Mouse (Mus musculus) intestine, postnatal 0 days (tissue): Measurements from ENCODE around the gene H2-Oa. TPM values are rescaled to one million over a fixed set of nuclear protein-coding genes. Genes with fewer than 3 reads are reported as not detected.
A peak's percentile ranks its signal among the peaks of the same experiment; 100 is the strongest.

Experiments used
- ATAC-seq: fragments of 200-750 bp; cut with Nextera tagmentation; 2 replicates; pipeline ENCODE4 v1.8.0; 2017; ENCODE audit warnings: mild to moderate bottlenecking, moderate TSS enrichment, moderate library complexity
- H3K27ac ChIP-seq: fragments of 300-500 bp; sonication (generic); 2 replicates; pipeline ENCODE4 v1.5.1; 2014; ENCODE audit warnings: mild to moderate bottlenecking, low read depth, low read length, moderate library complexity
- H3K27me3 ChIP-seq: fragments of 300-500 bp; sonication (generic); replicated peaks from 2 replicates; pipeline ENCODE4 v1.6.1; 2014; ENCODE audit warnings: low read length, mixed read lengths; ENCODE audit not compliant: control insufficient read depth, insufficient read depth
- H3K36me3 ChIP-seq: fragments of 300-500 bp; sonication (generic); 2 replicates; pipeline ENCODE4 v1.6.1; 2014; ENCODE audit warnings: mild to moderate bottlenecking, moderate library complexity; ENCODE audit not compliant: control insufficient read depth, insufficient read depth
- H3K4me1 ChIP-seq: fragments of 300-500 bp; sonication (generic); replicated peaks from 2 replicates; pipeline ENCODE4 v1.6.1; 2014; ENCODE audit warnings: antibody characterized with exemption, low read length, mixed read lengths; ENCODE audit not compliant: control insufficient read depth, insufficient read depth
- H3K4me2 ChIP-seq: fragments of 300-500 bp; sonication (generic); replicated peaks from 2 replicates; pipeline ENCODE4 v1.6.1; 2014; ENCODE audit warnings: low read depth, mild to moderate bottlenecking, moderate library complexity
- H3K4me3 ChIP-seq: fragments of 300-500 bp; sonication (generic); 2 replicates; pipeline ENCODE4 v1.5.1; 2014; ENCODE audit warnings: low read depth, low read length
- H3K9ac ChIP-seq: fragments of 300-500 bp; sonication (generic); 2 replicates; pipeline ENCODE4 v1.6.1; 2014; ENCODE audit warnings: mild to moderate bottlenecking, low read depth, low read length
- H3K9me3 ChIP-seq: fragments of 300-500 bp; sonication (generic); 2 replicates; pipeline ENCODE4 v1.6.1; 2016; ENCODE audit warnings: mixed run types; ENCODE audit not compliant: control insufficient read depth
- CTCF ChIP-seq: sonication (generic); IDR thresholded peaks from 2 replicates; pipeline ENCODE4 v1.5.1; 2016; ENCODE audit warnings: low read depth, mild to moderate bottlenecking, control low read depth, antibody characterized with exemption, moderate library complexity
- WGBS: fragments of 180-500 bp; shearing (Covaris S2); extraction: QIAGEN DNeasy Blood & Tissue Kit; methylation state at CpG from one replicate; pipeline ENCODE4 v1.1.7; 2014; 5-methylcytosine and 5-hydroxymethylcytosine counted together
- polyA plus RNA-seq: library from polyadenylated mRNA; unstranded; fragments of >200 nt; fragmentation: Nextera tagmentation; extraction: Ambion mirVana; gene quantifications from 2 replicates; pipeline ENCODE4 v1.2.1, GENCODE M21; 2015

H2-Oa gene
- polyA plus RNA-seq, 1 experiment from 2014 or later, result 0.25 TPM

- Histone ChIP-seq H3K27me3 (no peaks in the 10 kb centered on the region), H3K27ac (peak within 1 kb of the TSS; percentile 100), H3K4me1 (no peaks in the 10 kb centered on the region), H3K4me2 (peak within 1 kb of the TSS; percentile 80), H3K9me3 (no peaks in the 10 kb centered on the region), H3K9ac (peak within 1 kb of the TSS; percentile 92), H3K36me3 (peaks cover 34% of the 10 kb centered on the region), H3K4me3 (peak within 1 kb of the TSS; percentile 98)
- no peak for TF ChIP-seq CTCF
- WGBS, result under 1% methylated on average over 90 of the region's 96 CpGs
- ATAC-seq, result peak; percentile 69
Observed at GRCm38 (mm10) chr17:34119249-34120179, 27.4 kb downstream of the H2-Oa start, which contains the start of gene H2-DMa. Gene H2-DMa, plus strand, starts transcription at chr17:34119541.

GRCm38 (mm10) chr17:34120180-34120723, 28.1 kb downstream of the H2-Oa start:
- no peak for TF ChIP-seq CTCF
- ATAC-seq, result 0 out of 2 replicates have a peak, but pooled peaks have one; percentile 5
- Histone ChIP-seq H3K9ac (peak overlapping the region; percentile 92), H3K27ac (peak overlapping the region; percentile 100), H3K4me2 (peak overlapping the region; percentile 80), H3K4me1 (no peaks in the 10 kb centered on the region), H3K36me3 (peaks cover 26% of the 10 kb centered on the region), H3K27me3 (no peaks in the 10 kb centered on the region), H3K4me3 (peak overlapping the region; percentile 98), H3K9me3 (no peaks in the 10 kb centered on the region)
- under 1% methylated on average over 32 of the region's 42 CpGs for WGBS

GRCm38 (mm10) chr17:34120814-34121171, 28.7 kb downstream of the H2-Oa start:
- H3K36me3 ChIP-seq, result peaks cover 21% of the 10 kb centered on the region
- peak; percentile 22 for ATAC-seq
- no peaks in the 10 kb centered on the region for H3K27me3 ChIP-seq
- peak overlapping the region; percentile 100 for H3K27ac ChIP-seq
- under 1% methylated on average over 31 of the region's 31 CpGs for WGBS
- peak overlapping the region; percentile 92 for H3K9ac ChIP-seq
- no peaks in the 10 kb centered on the region for H3K4me1 ChIP-seq
- peak overlapping the region; percentile 98 for H3K4me3 ChIP-seq
- peak overlapping the region; percentile 80 for H3K4me2 ChIP-seq
- no peaks in the 10 kb centered on the region for H3K9me3 ChIP-seq
- TF ChIP-seq CTCF, result peak; percentile 57

GRCm38 (mm10) chr17:34121172-34121878, 29.2 kb downstream of the H2-Oa start:
- TF ChIP-seq CTCF, result no peak; the same call in 1 of the 2 replicates
- WGBS, result under 1% methylated on average over 31 of the region's 35 CpGs

GRCm38 (mm10) chr17:34121879-34122187, 29.7 kb downstream of the H2-Oa start:
- peak overlapping the region; percentile 80 for H3K4me2 ChIP-seq
- H3K27me3 ChIP-seq, result no peaks in the 10 kb centered on the region
- ATAC-seq, result peak; percentile 24; the same call in 1 of the 2 replicates
- peak overlapping the region; percentile 98 for H3K4me3 ChIP-seq
- no peak for TF ChIP-seq CTCF
- H3K36me3 ChIP-seq, result peaks cover 12% of the 10 kb centered on the region; the same call in 1 of the 2 replicates
- no peaks in the 10 kb centered on the region for H3K4me1 ChIP-seq
- peak overlapping the region; percentile 92 for H3K9ac ChIP-seq
- WGBS, result 5% methylated on average over 8 of the region's 10 CpGs
- no peaks in the 10 kb centered on the region for H3K9me3 ChIP-seq
- peak overlapping the region; percentile 100 for H3K27ac ChIP-seq

More at GRCm38 (mm10) chr17:34121172-34121878, 29.2 kb downstream of the H2-Oa start:
- Histone ChIP-seq H3K36me3 (peaks cover 17% of the 10 kb centered on the region; the same call in 1 of the 2 replicates), H3K9me3 (no peaks in the 10 kb centered on the region), H3K4me1 (no peaks in the 10 kb centered on the region), H3K4me3 (peak overlapping the region; percentile 98), H3K4me2 (peak overlapping the region; percentile 80), H3K27ac (peak overlapping the region; percentile 100), H3K27me3 (no peaks in the 10 kb centered on the region), H3K9ac (peak overlapping the region; percentile 92)
- peak; percentile 25 for ATAC-seq
